Mouse (Mus musculus) thymus, adult 2 months (tissue): ENCODE measurements around the gene Fam20a. TPM values are rescaled to one million over a fixed set of nuclear protein-coding genes. Genes with fewer than 3 reads are reported as not detected.

Experiments
- DNase-seq: peaks from one replicate; pipeline ENCODE4 v3.0.0; 2021
- H3K27ac ChIP-seq: fragments of 200-500 bp; 2 replicates; pipeline ENCODE4 v1.5.1; 2012; ENCODE audit warnings: low read length, control low read depth; ENCODE audit not compliant: control insufficient read depth, insufficient read depth
- H3K27me3 ChIP-seq: fragments of 200-500 bp; 2 replicates; pipeline ENCODE4 v1.6.1; 2012; ENCODE audit warnings: mild to moderate bottlenecking, low read length, moderate library complexity, mixed read lengths; ENCODE audit not compliant: control insufficient read depth, insufficient read depth
- H3K36me3 ChIP-seq: fragments of 200-500 bp; 2 replicates; pipeline ENCODE4 v1.6.1; 2012; ENCODE audit warnings: mild to moderate bottlenecking, low read length, moderate library complexity; ENCODE audit not compliant: control insufficient read depth, insufficient read depth
- H3K4me1 ChIP-seq: fragments of 200-500 bp; replicated peaks from 2 replicates; pipeline ENCODE4 v1.6.1; 2012; ENCODE audit warnings: low read length; ENCODE audit not compliant: control insufficient read depth, insufficient read depth
- H3K4me3 ChIP-seq: fragments of 200-500 bp; 2 replicates; pipeline ENCODE4 v1.5.1; 2012; ENCODE audit warnings: mild to moderate bottlenecking, low read length, control low read depth, moderate library complexity; ENCODE audit not compliant: control insufficient read depth, insufficient read depth
- CTCF ChIP-seq: fragments of 200-500 bp; IDR thresholded peaks from 2 replicates; pipeline ENCODE4 v1.5.1; 2012; ENCODE audit warnings: mild to moderate bottlenecking, control low read depth, low read length, moderate library complexity, borderline replicate concordance; ENCODE audit not compliant: control insufficient read depth, poor library complexity, insufficient read depth; ENCODE audit errors: extremely low read depth
- POLR2A ChIP-seq: fragments of 200-500 bp; IDR thresholded peaks from 2 replicates; pipeline ENCODE4 v1.6.1; 2012; ENCODE audit warnings: mild to moderate bottlenecking, low read length, control low read depth, moderate library complexity; ENCODE audit not compliant: control insufficient read depth, poor library complexity, insufficient read depth; ENCODE audit errors: extremely low read depth
- WGBS: fragments of 180-500 bp; shearing (Covaris S2); methylation state at CpG from one replicate; pipeline ENCODE4 v1.1.7; 2018; 5-methylcytosine and 5-hydroxymethylcytosine counted together
- polyA plus RNA-seq: library from polyadenylated mRNA; depleted of rRNA; stranded (reverse); fragments of >200 nt; gene quantifications from 2 replicates; pipeline ENCODE4 v1.2.3, GENCODE M21; 2012

Gene Fam20a
- polyA plus RNA-seq, 1 experiment: 3.2 TPM

GRCm38 (mm10) chr11:109651566-109652024, 70.5 kb downstream of the Fam20a start:
- H3K27me3 ChIP-seq: no peaks in the 10 kb centered on the region
- no peak for TF ChIP-seq POLR2A
- no peak for TF ChIP-seq CTCF
- peaks cover 18% of the 10 kb centered on the region for H3K4me1 ChIP-seq
- WGBS: 0% methylated on average over 21 of the region's 21 CpGs
- peak overlapping the region; percentile 15; the same call in 1 of the 2 replicates for H3K27ac ChIP-seq
- peak overlapping the region; percentile 78 for H3K4me3 ChIP-seq
- peaks cover 18% of the 10 kb centered on the region for H3K36me3 ChIP-seq
- DNase-seq: peak; percentile 45

- Histone ChIP-seq H3K4me3 (peak overlapping the region; percentile 78), H3K4me1 (peaks cover 18% of the 10 kb centered on the region), H3K36me3 (peaks cover 12% of the 10 kb centered on the region), H3K27me3 (no peaks in the 10 kb centered on the region), H3K27ac (peak overlapping the region; percentile 15; the same call in 1 of the 2 replicates)
- whole genome bisulfite sequencing: under 1% methylated on average over 90 of the region's 90 CpGs
- peak; percentile 93 for DNase-seq
- TF ChIP-seq POLR2A (peak; percentile 95), CTCF (0 out of 2 replicates have a peak, but pooled peaks have one; percentile 19)
These were observed 71.1 kb downstream of the Fam20a start for GRCm38 (mm10) chr11:109650788-109651565.

- WGBS: 2% methylated on average over 31 of the region's 31 CpGs
- Histone ChIP-seq H3K27me3 (no peaks in the 10 kb centered on the region), H3K27ac (peak overlapping the region; percentile 5; the same call in 1 of the 2 replicates), H3K36me3 (peaks cover 10% of the 10 kb centered on the region), H3K4me3 (peak overlapping the region; percentile 78), H3K4me1 (peaks cover 18% of the 10 kb centered on the region)
- DNase-seq: peak; percentile 74
- TF ChIP-seq CTCF (no peak), POLR2A (no peak)
These were observed 71.9 kb downstream of the Fam20a start for GRCm38 (mm10) chr11:109649975-109650701.

GRCm38 (mm10) chr11:109649206-109649605, 72.9 kb downstream of the Fam20a start, which contains the start of gene Prkar1a:
Gene Prkar1a (plus strand): TSS chr11:109649405.
- H3K27ac ChIP-seq: no peak within 1 kb of the TSS
- peak within 1 kb of the TSS; percentile 78 for H3K4me3 ChIP-seq
- no peaks in the 10 kb centered on the region for H3K27me3 ChIP-seq
- DNase-seq: no peak
- no peak for TF ChIP-seq CTCF
- TF ChIP-seq POLR2A: no peak
- H3K4me1 ChIP-seq: peaks cover 18% of the 10 kb centered on the region
- H3K36me3 ChIP-seq: peaks cover 6% of the 10 kb centered on the region
- 9% methylated on average over 8 of the region's 8 CpGs for WGBS

- Histone ChIP-seq H3K4me3 (no peak overlapping the region), H3K27ac (no peak overlapping the region)
- no peak for DNase-seq
These were observed 73.6 kb downstream of the Fam20a start for GRCm38 (mm10) chr11:109648510-109648909.

More at GRCm38 (mm10) chr11:109648510-109648909, 73.6 kb downstream of the Fam20a start:
- TF ChIP-seq CTCF (no peak), POLR2A (no peak)
- H3K4me1 ChIP-seq: peaks cover 18% of the 10 kb centered on the region
- 9% methylated on average over 7 of the region's 7 CpGs for WGBS
- no peaks in the 10 kb centered on the region; the same call in 1 of the 2 replicates for H3K36me3 ChIP-seq
- H3K27me3 ChIP-seq: no peaks in the 10 kb centered on the region
